Mouse (Mus musculus): ENCODE data around the gene Zfp513.

GRCm38 (mm10) chr5:31199321-31199892 is 2.7 kb downstream of the Zfp513 start:
- TF ChIP-seq CTCF (IDR thresholded peaks at IDR 0.05; ENCODE audit: extremely low read depth, insufficient read depth, low read length) (no peak), POLR2A (IDR thresholded peaks at IDR 0.05; ENCODE audit: extremely low read depth, insufficient read depth, low read length) (no peak; the same call in 1 of the 2 replicates)

Data from cortical plate, adult 2 months (tissue).